In the genomic region with DNA sequence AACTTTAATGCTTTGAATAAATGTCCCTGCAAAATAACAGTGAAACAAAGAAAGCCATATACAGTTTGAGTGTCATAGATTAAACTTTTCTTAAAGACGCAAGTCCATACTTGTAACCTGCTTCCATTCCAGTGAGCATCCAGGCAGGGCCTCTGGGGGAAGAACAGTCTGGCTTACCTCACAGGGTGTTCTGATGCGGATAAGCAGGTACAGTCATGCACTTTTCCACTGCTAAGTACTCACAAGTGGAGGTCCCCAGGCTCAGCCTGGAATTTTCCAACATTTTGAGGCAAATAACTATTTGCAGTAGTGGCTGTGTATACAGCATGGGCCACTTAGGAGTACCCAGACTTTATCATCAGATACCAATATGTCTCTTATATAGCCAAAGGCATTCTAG, we compare ENCODE assay signal across 28 mouse cellular contexts.
"Had no signal": no experiment of that assay in that cellular context is flagged by ENCODE, and none has a peak within 500 bp of the region (broad histone marks: within the 10 kb centered on the region; RNA-seq: fewer than 3 reads in every experiment).

No protein-coding gene starts in this region.

- H3K27ac ChIP-seq: embryonic facial prominence, embryonic 12.5 days; embryonic facial prominence, embryonic 13.5 days; embryonic facial prominence, embryonic 15.5 days; forebrain, embryonic 10.5 days; forebrain, embryonic 12.5 days; forebrain, embryonic 13.5 days; forebrain, embryonic 15.5 days; gastrocnemius, adult 2 months; heart, adult 2 months had no signal

- ATAC-seq: forebrain, embryonic 13.5 days; forebrain, embryonic 14.5 days; forebrain, embryonic 15.5 days; forebrain, embryonic 16.5 days; forebrain, postnatal 0 days had no signal

- H3K4me1 ChIP-seq: embryonic facial prominence, embryonic 12.5 days; embryonic facial prominence, embryonic 13.5 days; embryonic facial prominence, embryonic 15.5 days; forebrain, embryonic 10.5 days; forebrain, embryonic 12.5 days; forebrain, embryonic 13.5 days; forebrain, embryonic 15.5 days had no signal

- H3K4me2 ChIP-seq: embryonic facial prominence, embryonic 12.5 days; embryonic facial prominence, embryonic 13.5 days; embryonic facial prominence, embryonic 15.5 days; forebrain, embryonic 12.5 days; forebrain, embryonic 13.5 days; forebrain, embryonic 15.5 days had no signal

- DNase-seq: cerebellum, adult 2 months; cerebellum, adult 8-10 months; cerebellum, adult 9-10 months; cerebellum, adult 9-11 months; cerebellum, postnatal 10 days; cerebellum, postnatal 14 days; cerebellum, postnatal 25 days; cerebellum, postnatal 36 days; embryo, embryonic 11 days; forebrain, postnatal 0 days; gastrocnemius, adult 2 months; gastrocnemius, postnatal 10 days; gastrocnemius, postnatal 14 days; gastrocnemius, postnatal 25 days; gastrocnemius, postnatal 36 days; heart, adult 11 months; heart, adult 18-20 months; heart, adult 2 months had no signal

- H3K4me3 ChIP-seq: embryonic facial prominence, embryonic 12.5 days; embryonic facial prominence, embryonic 13.5 days; embryonic facial prominence, embryonic 15.5 days; erythroblast, embryonic 14.5 days; forebrain, embryonic 10.5 days; forebrain, embryonic 12.5 days; forebrain, embryonic 13.5 days; forebrain, embryonic 15.5 days; gastrocnemius, adult 2 months; heart, adult 2 months had no signal

- H3K27me3 ChIP-seq: embryonic facial prominence, embryonic 12.5 days; embryonic facial prominence, embryonic 13.5 days; embryonic facial prominence, embryonic 15.5 days; forebrain, embryonic 12.5 days; forebrain, embryonic 13.5 days; forebrain, embryonic 15.5 days had no signal

- H3K9me3 ChIP-seq: embryonic facial prominence, embryonic 12.5 days; embryonic facial prominence, embryonic 13.5 days; embryonic facial prominence, embryonic 15.5 days; forebrain, embryonic 10.5 days; forebrain, embryonic 12.5 days; forebrain, embryonic 13.5 days; forebrain, embryonic 15.5 days had no signal

- H3K9ac ChIP-seq: embryonic facial prominence, embryonic 12.5 days; embryonic facial prominence, embryonic 13.5 days; embryonic facial prominence, embryonic 15.5 days; forebrain, embryonic 12.5 days; forebrain, embryonic 13.5 days; forebrain, embryonic 15.5 days; forebrain, postnatal 0 days had no signal
